ENCODE assay signal across 17 mouse cellular contexts in genomic region chr7:70305716-70306115, GRCm38 (mm10).
"Had no signal": no experiment of that assay in that cellular context is flagged by ENCODE, and none has a peak within 500 bp of the region (broad histone marks: within the 10 kb centered on the region; RNA-seq: fewer than 3 reads in every experiment).

No protein-coding gene starts in this region.

- H3K4me3 ChIP-seq: lung, embryonic 15.5 days; megakaryocyte, embryonic 14.5 days; midbrain, embryonic 12.5 days; midbrain, embryonic 15.5 days; neural tube, embryonic 12.5 days; stomach, embryonic 15.5 days had no signal

- DNase-seq: liver, postnatal 0 days; lung, adult 2 months; lung, postnatal 14 days; lung, postnatal 36 days; right cerebral cortex, postnatal 14 days; thymus, adult 2 months; thymus, postnatal 25 days; thymus, postnatal 4 days had no signal

- H3K36me3 ChIP-seq: lung, embryonic 15.5 days; midbrain, embryonic 12.5 days; midbrain, embryonic 15.5 days; neural tube, embryonic 12.5 days; stomach, embryonic 15.5 days had no signal

- H3K27me3 ChIP-seq: lung, embryonic 15.5 days; megakaryocyte, embryonic 14.5 days; midbrain, embryonic 15.5 days; stomach, embryonic 15.5 days had no signal

- H3K4me2 ChIP-seq: lung, embryonic 15.5 days; midbrain, embryonic 12.5 days; midbrain, embryonic 15.5 days; neural tube, embryonic 12.5 days; stomach, embryonic 15.5 days had no signal

- H3K27ac ChIP-seq: lung, embryonic 15.5 days; macrophage; midbrain, embryonic 12.5 days; midbrain, embryonic 15.5 days; neural tube, embryonic 12.5 days; stomach, embryonic 15.5 days; stomach, postnatal 0 days had no signal

- H3K4me1 ChIP-seq: lung, embryonic 15.5 days; megakaryocyte, embryonic 14.5 days; midbrain, embryonic 12.5 days; midbrain, embryonic 15.5 days; neural tube, embryonic 12.5 days; stomach, embryonic 15.5 days had no signal

- ATAC-seq: liver, postnatal 0 days; lung, postnatal 0 days; midbrain, embryonic 15.5 days had no signal

- H3K9me3 ChIP-seq: lung, embryonic 15.5 days; megakaryocyte, embryonic 14.5 days; midbrain, embryonic 12.5 days; midbrain, embryonic 15.5 days; neural tube, embryonic 12.5 days; stomach, embryonic 15.5 days had no signal

- H3K9ac ChIP-seq: liver, postnatal 0 days; lung, embryonic 15.5 days; midbrain, embryonic 12.5 days; midbrain, embryonic 15.5 days; neural tube, embryonic 12.5 days; stomach, embryonic 15.5 days had no signal
